Mouse (Mus musculus): ENCODE results near the gene Snx33. TPM values are rescaled to one million over a fixed set of nuclear protein-coding genes. Genes with fewer than 3 reads are reported as not detected.

Snx33 gene
- polyA plus RNA-seq, 2 experiments = 0.66 to 0.74 TPM

- 54% methylated on average over 9 of the region's 9 CpGs for WGBS (ENCODE audit: insufficient replicate concordance)
- TF ChIP-seq CTCF (IDR thresholded peaks at IDR 0.05; ENCODE audit: low read depth) (no peak), EP300 (IDR thresholded peaks at IDR 0.05; ENCODE audit: low read depth) (no peak)
- no peak for ATAC-seq (ENCODE audit: insufficient read depth)
These were observed 20.6 kb downstream of the Snx33 start for GRCm38 (mm10) chr9:56907549-56907948.

GRCm38 (mm10) chr9:56903662-56904061 is 24.5 kb downstream of the Snx33 start:
- Histone ChIP-seq H3K36me3 (replicated peaks; ENCODE audit: control insufficient read depth, insufficient read depth, low read depth) (no peaks in the 10 kb centered on the region), H3K4me3 (ENCODE audit: insufficient read depth in 1 of 2, low read depth in 2 of 2, low read length in 2 of 2) (no peak overlapping the region), H3K9ac (replicated peaks) (no peak overlapping the region), H3K9me3 (ENCODE audit: control insufficient read depth, low read length) (no peaks in the 10 kb centered on the region), H3K4me2 (ENCODE audit: low read depth) (no peak overlapping the region), H3K27me3 (ENCODE audit: control insufficient read depth, insufficient read depth, low read length) (no peaks in the 10 kb centered on the region), H3K27ac (no peak overlapping the region), H3K4me1 (replicated peaks; ENCODE audit: control insufficient read depth in 2 of 2, insufficient read depth in 2 of 2, low read length in 1 of 2) (no peaks in the 10 kb centered on the region; a peak in 1 of 4 replicates)
- WGBS (ENCODE audit: insufficient replicate concordance) = 37% methylated on average over 3 of the region's 3 CpGs
- no peak for ATAC-seq (ENCODE audit: insufficient read depth)
- DNase-seq (ENCODE audit: low read depth in 3 of 3, low spot score in 3 of 3) = no peak
- TF ChIP-seq CTCF (IDR thresholded peaks at IDR 0.05; ENCODE audit: low read depth) = no peak
- TF ChIP-seq EP300 (IDR thresholded peaks at IDR 0.05; ENCODE audit: low read depth) = no peak

More at GRCm38 (mm10) chr9:56907549-56907948, 20.6 kb downstream of the Snx33 start:
- DNase-seq (ENCODE audit: low read depth in 3 of 3, low spot score in 3 of 3) = no peak
- Histone ChIP-seq H3K4me3 (ENCODE audit: insufficient read depth in 1 of 2, low read depth in 2 of 2, low read length in 2 of 2) (no peak overlapping the region), H3K4me1 (replicated peaks; ENCODE audit: control insufficient read depth in 2 of 2, insufficient read depth in 2 of 2, low read length in 1 of 2) (peaks cover 0 to 2% of the 10 kb centered on the region in 2 experiments; a peak in 1 of 4 replicates), H3K9ac (replicated peaks) (no peak overlapping the region), H3K27me3 (ENCODE audit: control insufficient read depth, insufficient read depth, low read length) (no peaks in the 10 kb centered on the region), H3K27ac (no peak overlapping the region), H3K4me2 (ENCODE audit: low read depth) (no peak overlapping the region), H3K9me3 (ENCODE audit: control insufficient read depth, low read length) (no peaks in the 10 kb centered on the region), H3K36me3 (replicated peaks; ENCODE audit: control insufficient read depth, insufficient read depth, low read depth) (no peaks in the 10 kb centered on the region)

- no peaks in the 10 kb centered on the region for H3K9me3 ChIP-seq (ENCODE audit: control insufficient read depth, low read length)
- no peaks in the 10 kb centered on the region for H3K27me3 ChIP-seq (ENCODE audit: control insufficient read depth, insufficient read depth, low read length)
- ATAC-seq (ENCODE audit: insufficient read depth) (no peak), DNase-seq (ENCODE audit: low read depth in 3 of 3, low spot score in 3 of 3) (no peak)
- no peaks in the 10 kb centered on the region for H3K36me3 ChIP-seq (replicated peaks; ENCODE audit: control insufficient read depth, insufficient read depth, low read depth)
- H3K27ac ChIP-seq = no peak overlapping the region
- H3K4me3 ChIP-seq (ENCODE audit: insufficient read depth in 1 of 2, low read depth in 2 of 2, low read length in 2 of 2) = no peak overlapping the region
- H3K4me2 ChIP-seq (ENCODE audit: low read depth) = no peak overlapping the region
- WGBS (ENCODE audit: insufficient replicate concordance) = 54% methylated on average over 8 of the region's 8 CpGs
- no peak overlapping the region for H3K9ac ChIP-seq (replicated peaks)
- no peak for TF ChIP-seq EP300 (IDR thresholded peaks at IDR 0.05; ENCODE audit: low read depth)
- no peak for TF ChIP-seq CTCF (IDR thresholded peaks at IDR 0.05; ENCODE audit: low read depth)
- no peaks in the 10 kb centered on the region; a peak in 1 of 4 replicates for H3K4me1 ChIP-seq (replicated peaks; ENCODE audit: control insufficient read depth in 2 of 2, insufficient read depth in 2 of 2, low read length in 1 of 2)
These were observed 27.0 kb downstream of the Snx33 start for GRCm38 (mm10) chr9:56901187-56901586.

GRCm38 (mm10) chr9:56900571-56900970 is 27.6 kb downstream of the Snx33 start:
- WGBS (ENCODE audit: insufficient replicate concordance) = 38% methylated on average over 9 of the region's 9 CpGs

GRCm38 (mm10) chr9:56900060-56900459 is 28.1 kb downstream of the Snx33 start:
- Histone ChIP-seq H3K9ac (replicated peaks) (no peak overlapping the region), H3K4me1 (replicated peaks; ENCODE audit: control insufficient read depth in 2 of 2, insufficient read depth in 2 of 2, low read length in 1 of 2) (no peaks in the 10 kb centered on the region), H3K4me3 (ENCODE audit: insufficient read depth in 1 of 2, low read depth in 2 of 2, low read length in 2 of 2) (no peak overlapping the region), H3K36me3 (replicated peaks; ENCODE audit: control insufficient read depth, insufficient read depth, low read depth) (no peaks in the 10 kb centered on the region), H3K27ac (no peak overlapping the region), H3K4me2 (ENCODE audit: low read depth) (no peak overlapping the region), H3K27me3 (ENCODE audit: control insufficient read depth, insufficient read depth, low read length) (no peaks in the 10 kb centered on the region), H3K9me3 (ENCODE audit: control insufficient read depth, low read length) (no peaks in the 10 kb centered on the region)
- TF ChIP-seq EP300 (IDR thresholded peaks at IDR 0.05; ENCODE audit: low read depth) (no peak), CTCF (IDR thresholded peaks at IDR 0.05; ENCODE audit: low read depth) (no peak)
- ATAC-seq (ENCODE audit: insufficient read depth) (no peak), DNase-seq (ENCODE audit: low read depth in 3 of 3, low spot score in 3 of 3) (no peak)

More at GRCm38 (mm10) chr9:56900571-56900970, 27.6 kb downstream of the Snx33 start:
- no peaks in the 10 kb centered on the region for H3K27me3 ChIP-seq (ENCODE audit: control insufficient read depth, insufficient read depth, low read length)
- ATAC-seq (ENCODE audit: insufficient read depth) = no peak
- H3K27ac ChIP-seq = no peak overlapping the region
- no peaks in the 10 kb centered on the region; a peak in 1 of 4 replicates for H3K4me1 ChIP-seq (replicated peaks; ENCODE audit: control insufficient read depth in 2 of 2, insufficient read depth in 2 of 2, low read length in 1 of 2)
- no peak overlapping the region for H3K4me3 ChIP-seq (ENCODE audit: insufficient read depth in 1 of 2, low read depth in 2 of 2, low read length in 2 of 2)
- no peak overlapping the region for H3K4me2 ChIP-seq (ENCODE audit: low read depth)
- no peak for DNase-seq (ENCODE audit: low read depth in 3 of 3, low spot score in 3 of 3)
- TF ChIP-seq EP300 (IDR thresholded peaks at IDR 0.05; ENCODE audit: low read depth) (no peak), CTCF (IDR thresholded peaks at IDR 0.05; ENCODE audit: low read depth) (no peak)
- H3K9ac ChIP-seq (replicated peaks) = no peak overlapping the region
- H3K36me3 ChIP-seq (replicated peaks; ENCODE audit: control insufficient read depth, insufficient read depth, low read depth) = no peaks in the 10 kb centered on the region
- H3K9me3 ChIP-seq (ENCODE audit: control insufficient read depth, low read length) = no peaks in the 10 kb centered on the region
